Mouse (Mus musculus): ENCODE results near the gene Commd7.

- TF ChIP-seq CTCF (IDR thresholded peaks at IDR 0.05; ENCODE audit: low read depth) (no peak), EP300 (IDR thresholded peaks at IDR 0.05; ENCODE audit: low read depth) (no peak)
Measured at GRCm38 (mm10) chr2:153679959-153680358, 47.4 kb upstream of the Commd7 start.

All from heart, postnatal 0 days (tissue).